7 mouse cellular contexts compared by ENCODE assay signal in genomic region chr4:62693839-62694238, GRCm38 (mm10).
DNase-seq lines count a peak whose midpoint lies in the region; ATAC-seq lines count a peak whose summit lies in the region.

No protein-coding gene starts in this region.

- WGBS in liver, embryonic 12.5 days (ENCODE audit: insufficient replicate concordance), result 31% methylated on average over 10 of the region's 10 CpGs
- WGBS in embryonic facial prominence, embryonic 10.5 days, result 42% methylated on average over 10 of the region's 10 CpGs
- 46% methylated on average over 10 of the region's 10 CpGs for WGBS in kidney, embryonic 15.5 days

- H3K4me2 ChIP-seq in liver, embryonic 12.5 days, result no peak overlapping the region
- H3K4me2 ChIP-seq in kidney, embryonic 15.5 days, result no peak overlapping the region

- DNase-seq in liver (peak; percentile 63), ZHBTc4 (ENCODE audit: low read depth, low spot score) (peak; percentile 81)
- DNase-seq in embryonic facial prominence, embryonic 10.5 days (ENCODE audit: low spot score), result peak; percentile 70
- DNase-seq in frontal cortex, postnatal 10 days (ENCODE audit: low spot score in 2 of 2), result no peak

- H3K4me3 ChIP-seq in liver, embryonic 12.5 days, result no peak overlapping the region
- H3K4me3 ChIP-seq in embryonic facial prominence, embryonic 10.5 days, result no peak overlapping the region
- no peak overlapping the region for H3K4me3 ChIP-seq in kidney, embryonic 15.5 days (replicated peaks)

- no peaks in the 10 kb centered on the region for H3K9me3 ChIP-seq in liver, embryonic 12.5 days (replicated peaks)
- H3K9me3 ChIP-seq in embryonic facial prominence, embryonic 10.5 days, result no peaks in the 10 kb centered on the region
- H3K9me3 ChIP-seq in kidney, embryonic 15.5 days (replicated peaks), result no peaks in the 10 kb centered on the region

- H3K27ac ChIP-seq in liver, embryonic 12.5 days, result no peak overlapping the region
- H3K27ac ChIP-seq in embryonic facial prominence, embryonic 10.5 days (replicated peaks), result no peak overlapping the region
- H3K27ac ChIP-seq in kidney, embryonic 15.5 days, result no peak overlapping the region

- peaks cover 13% of the 10 kb centered on the region; the same call in 1 of the 2 replicates for H3K4me1 ChIP-seq in liver, embryonic 12.5 days
- H3K4me1 ChIP-seq in embryonic facial prominence, embryonic 10.5 days, result peaks cover 40% of the 10 kb centered on the region
- H3K4me1 ChIP-seq in kidney, embryonic 15.5 days, result peaks cover 59% of the 10 kb centered on the region

- no peaks in the 10 kb centered on the region for H3K27me3 ChIP-seq in liver, embryonic 12.5 days (replicated peaks)
- no peaks in the 10 kb centered on the region for H3K27me3 ChIP-seq in embryonic facial prominence, embryonic 10.5 days (replicated peaks; ENCODE audit: low read depth, poor library complexity, severe bottlenecking)
- H3K27me3 ChIP-seq in kidney, embryonic 15.5 days, result no peaks in the 10 kb centered on the region

- H3K9ac ChIP-seq in liver, embryonic 12.5 days, result no peak overlapping the region
- no peak overlapping the region for H3K9ac ChIP-seq in kidney, embryonic 15.5 days

- ATAC-seq in liver, embryonic 12.5 days, result no peak
- ATAC-seq in kidney, embryonic 15.5 days (replicated peaks; ENCODE audit: low FRiP score), result peak; percentile 26
- ATAC-seq in megakaryocyte progenitor cell, adult 5-6 weeks (replicated peaks; ENCODE audit: poor library complexity), result peak; percentile 49

- no peaks in the 10 kb centered on the region for H3K36me3 ChIP-seq in liver, embryonic 12.5 days
- peaks cover 67% of the 10 kb centered on the region for H3K36me3 ChIP-seq in embryonic facial prominence, embryonic 10.5 days (replicated peaks)
- H3K36me3 ChIP-seq in kidney, embryonic 15.5 days, result peaks cover 41% of the 10 kb centered on the region

Comparison
In these comparisons a context has a peak if more than half of its experiments do, and no peak if none do; other contexts are left out.
1. DNase-seq: peak in liver (single experiment), ZHBTc4 (single experiment) and embryonic facial prominence, embryonic 10.5 days (single experiment); none in frontal cortex, postnatal 10 days (0 of 2).